Mouse (Mus musculus) spleen, postnatal 14 days (tissue): ENCODE results near the gene Nfrkb.

Experiments used
- DNase-seq, 2 experiments: peaks; one replicate each; pipeline ENCODE4 v3.0.0; 2021 to 2022; ENCODE audit warnings: low spot score in 2 of 2

Nfrkb gene

GRCm38 (mm10) chr9:31428971-31429370 is 43.0 kb downstream of the Nfrkb start:
- DNase-seq: no peak

GRCm38 (mm10) chr9:31430011-31430410 is 44.0 kb downstream of the Nfrkb start:
- DNase-seq: no peak

GRCm38 (mm10) chr9:31431751-31432150 is 45.8 kb downstream of the Nfrkb start:
- DNase-seq: no peak

GRCm38 (mm10) chr9:31432336-31432975 is 46.5 kb downstream of the Nfrkb start:
- DNase-seq: no peak

GRCm38 (mm10) chr9:31433431-31433830 is 47.4 kb downstream of the Nfrkb start:
- DNase-seq: no peak

GRCm38 (mm10) chr9:31435415-31435814 is 49.4 kb downstream of the Nfrkb start:
- no peak for DNase-seq

- DNase-seq: no peak
These were observed 51.9 kb downstream of the Nfrkb start for GRCm38 (mm10) chr9:31437861-31438260.

GRCm38 (mm10) chr9:31438834-31439233 is 52.8 kb downstream of the Nfrkb start:
- DNase-seq: no peak

GRCm38 (mm10) chr9:31439341-31439740 is 53.3 kb downstream of the Nfrkb start:
- DNase-seq: no peak

- DNase-seq: no peak
These were observed 54.4 kb downstream of the Nfrkb start for GRCm38 (mm10) chr9:31440366-31440765.

GRCm38 (mm10) chr9:31441487-31441886 is 55.5 kb downstream of the Nfrkb start:
- no peak for DNase-seq

- no peak for DNase-seq
These were observed 58.2 kb downstream of the Nfrkb start for GRCm38 (mm10) chr9:31444236-31444635.

- no peak for DNase-seq
These were observed 63.3 kb downstream of the Nfrkb start for GRCm38 (mm10) chr9:31449145-31449772.

- DNase-seq: no peak
These were observed 66.2 kb downstream of the Nfrkb start for GRCm38 (mm10) chr9:31452166-31452565.

- DNase-seq: no peak
These were observed 68.4 kb downstream of the Nfrkb start for GRCm38 (mm10) chr9:31454356-31454755.

GRCm38 (mm10) chr9:31463190-31463589 is 77.2 kb downstream of the Nfrkb start:
- DNase-seq: no peak

- no peak for DNase-seq
These were observed 77.9 kb downstream of the Nfrkb start, which contains the start of gene Tmem45b for GRCm38 (mm10) chr9:31463692-31464474. TSS of gene Tmem45b (minus strand) at chr9:31464462.
